Mouse (Mus musculus): ENCODE measurements at regions not wholly inside any gene's neighbourhood (a gene's known extent, or its start where the extent isn't known, plus 50 kb on each side); places are given as distances from the start of the nearest gene placed in this dataset.

GRCm38 (mm10) chr13:47298010-47298409 is 175.6 kb downstream of the Rnf144b start:
- H3K4me3 ChIP-seq = no peak overlapping the region
- no peak overlapping the region for H3K4me2 ChIP-seq (replicated peaks)
- no peak for ATAC-seq (ENCODE audit: low FRiP score, low read depth)
- H3K36me3 ChIP-seq = no peaks in the 10 kb centered on the region
- H3K27ac ChIP-seq (replicated peaks) = no peak overlapping the region
- H3K4me1 ChIP-seq = peaks cover 5% of the 10 kb centered on the region; the same call in 1 of the 2 replicates
- WGBS = 59% methylated on average over 11 of the region's 11 CpGs
- H3K27me3 ChIP-seq = no peaks in the 10 kb centered on the region
- no peaks in the 10 kb centered on the region for H3K9me3 ChIP-seq
- no peak overlapping the region for H3K9ac ChIP-seq (replicated peaks)

GRCm38 (mm10) chr13:47300486-47300885 is 178.0 kb downstream of the Rnf144b start:
- ATAC-seq (ENCODE audit: low FRiP score, low read depth) = no peak
- WGBS = 46% methylated on average over 2 of the region's 2 CpGs
- H3K27me3 ChIP-seq = no peaks in the 10 kb centered on the region

GRCm38 (mm10) chr13:47301070-47301469 is 178.6 kb downstream of the Rnf144b start:
- Histone ChIP-seq H3K9me3 (no peaks in the 10 kb centered on the region), H3K27ac (replicated peaks) (no peak overlapping the region), H3K27me3 (no peaks in the 10 kb centered on the region), H3K4me2 (replicated peaks) (no peak overlapping the region), H3K36me3 (no peaks in the 10 kb centered on the region), H3K4me1 (peaks cover 5% of the 10 kb centered on the region; the same call in 1 of the 2 replicates), H3K4me3 (no peak overlapping the region), H3K9ac (replicated peaks) (no peak overlapping the region)
- ATAC-seq (ENCODE audit: low FRiP score, low read depth) = no peak
- 67% methylated on average over 3 of the region's 3 CpGs for WGBS

More at GRCm38 (mm10) chr13:47300486-47300885, 178.0 kb downstream of the Rnf144b start:
- H3K4me3 ChIP-seq = no peak overlapping the region
- H3K4me2 ChIP-seq (replicated peaks) = no peak overlapping the region
- H3K9ac ChIP-seq (replicated peaks) = no peak overlapping the region
- H3K4me1 ChIP-seq = peaks cover 5% of the 10 kb centered on the region; the same call in 1 of the 2 replicates
- H3K36me3 ChIP-seq = no peaks in the 10 kb centered on the region
- H3K27ac ChIP-seq (replicated peaks) = no peak overlapping the region
- no peaks in the 10 kb centered on the region for H3K9me3 ChIP-seq

- WGBS = 92% methylated on average over 6 of the region's 6 CpGs
- no peak for ATAC-seq (ENCODE audit: low FRiP score, low read depth)
- no peak overlapping the region for H3K27ac ChIP-seq (replicated peaks)
Measured at GRCm38 (mm10) chr13:47309492-47309891, 187.0 kb downstream of the Rnf144b start.

GRCm38 (mm10) chr13:47310751-47311202 is 188.3 kb downstream of the Rnf144b start:
- Histone ChIP-seq H3K27ac (replicated peaks) (no peak overlapping the region), H3K4me2 (replicated peaks) (no peak overlapping the region), H3K4me1 (peaks cover 12% of the 10 kb centered on the region), H3K9me3 (no peaks in the 10 kb centered on the region), H3K9ac (replicated peaks) (no peak overlapping the region), H3K4me3 (no peak overlapping the region), H3K36me3 (no peaks in the 10 kb centered on the region), H3K27me3 (no peaks in the 10 kb centered on the region)
- ATAC-seq (ENCODE audit: low FRiP score, low read depth) = no peak
- 53% methylated on average over 7 of the region's 7 CpGs for WGBS

More at GRCm38 (mm10) chr13:47309492-47309891, 187.0 kb downstream of the Rnf144b start:
- Histone ChIP-seq H3K4me1 (peaks cover 12% of the 10 kb centered on the region), H3K36me3 (no peaks in the 10 kb centered on the region), H3K4me2 (replicated peaks) (no peak overlapping the region), H3K27me3 (no peaks in the 10 kb centered on the region), H3K4me3 (no peak overlapping the region), H3K9me3 (no peaks in the 10 kb centered on the region), H3K9ac (replicated peaks) (no peak overlapping the region)

- Histone ChIP-seq H3K27me3 (no peaks in the 10 kb centered on the region), H3K27ac (replicated peaks) (no peak overlapping the region), H3K36me3 (no peaks in the 10 kb centered on the region), H3K4me1 (no peaks in the 10 kb centered on the region), H3K4me2 (replicated peaks) (no peak overlapping the region), H3K9me3 (no peaks in the 10 kb centered on the region), H3K4me3 (no peak overlapping the region), H3K9ac (replicated peaks) (no peak overlapping the region)
- ATAC-seq (ENCODE audit: low FRiP score, low read depth) = no peak
- WGBS = 78% methylated on average over 8 of the region's 8 CpGs
Measured at GRCm38 (mm10) chr13:47319549-47319948, 197.1 kb downstream of the Rnf144b start.

GRCm38 (mm10) chr13:47321876-47322275 is 199.4 kb downstream of the Rnf144b start:
- no peak overlapping the region for H3K4me2 ChIP-seq (replicated peaks)

GRCm38 (mm10) chr13:47335996-47336684 is 213.7 kb downstream of the Rnf144b start:
- Histone ChIP-seq H3K27me3 (peaks cover 6% of the 10 kb centered on the region; the same call in 1 of the 2 replicates), H3K4me1 (0 out of 2 replicates have a peak, but pooled peaks cover 4% of the 10 kb centered on the region), H3K36me3 (no peaks in the 10 kb centered on the region), H3K27ac (replicated peaks) (no peak overlapping the region), H3K9me3 (no peaks in the 10 kb centered on the region), H3K9ac (replicated peaks) (no peak overlapping the region), H3K4me3 (no peak overlapping the region), H3K4me2 (replicated peaks) (no peak overlapping the region)
- WGBS = 74% methylated on average over 16 of the region's 16 CpGs
- no peak for ATAC-seq (ENCODE audit: low FRiP score, low read depth)

More at GRCm38 (mm10) chr13:47321876-47322275, 199.4 kb downstream of the Rnf144b start:
- Histone ChIP-seq H3K27me3 (no peaks in the 10 kb centered on the region), H3K9me3 (no peaks in the 10 kb centered on the region), H3K4me3 (no peak overlapping the region), H3K27ac (replicated peaks) (no peak overlapping the region), H3K9ac (replicated peaks) (no peak overlapping the region), H3K36me3 (no peaks in the 10 kb centered on the region), H3K4me1 (no peaks in the 10 kb centered on the region)
- ATAC-seq (ENCODE audit: low FRiP score, low read depth) = no peak
- WGBS = 60% methylated on average over 1 of the region's 1 CpGs

- H3K27me3 ChIP-seq = peaks cover 6% of the 10 kb centered on the region; the same call in 1 of the 2 replicates
- no peak overlapping the region for H3K27ac ChIP-seq (replicated peaks)
- no peaks in the 10 kb centered on the region for H3K9me3 ChIP-seq
- H3K36me3 ChIP-seq = no peaks in the 10 kb centered on the region
- no peak for ATAC-seq (ENCODE audit: low FRiP score, low read depth)
- H3K9ac ChIP-seq (replicated peaks) = no peak overlapping the region
- 82% methylated on average over 15 of the region's 15 CpGs for WGBS
- H3K4me1 ChIP-seq = 0 out of 2 replicates have a peak, but pooled peaks cover 4% of the 10 kb centered on the region
- H3K4me3 ChIP-seq = no peak overlapping the region
- no peak overlapping the region for H3K4me2 ChIP-seq (replicated peaks)
Measured at GRCm38 (mm10) chr13:47336865-47337441, 214.5 kb downstream of the Rnf144b start.

GRCm38 (mm10) chr13:47339411-47339810 is 217.0 kb downstream of the Rnf144b start:
- Histone ChIP-seq H3K36me3 (no peaks in the 10 kb centered on the region), H3K27me3 (peaks cover 6% of the 10 kb centered on the region; the same call in 1 of the 2 replicates), H3K4me2 (replicated peaks) (no peak overlapping the region), H3K4me1 (0 out of 2 replicates have a peak, but pooled peaks cover 4% of the 10 kb centered on the region), H3K9me3 (no peaks in the 10 kb centered on the region), H3K9ac (replicated peaks) (no peak overlapping the region), H3K4me3 (no peak overlapping the region), H3K27ac (replicated peaks) (no peak overlapping the region)
- WGBS = 80% methylated on average over 5 of the region's 5 CpGs
- no peak for ATAC-seq (ENCODE audit: low FRiP score, low read depth)

- Histone ChIP-seq H3K9ac (replicated peaks) (no peak overlapping the region), H3K4me2 (replicated peaks) (no peak overlapping the region), H3K36me3 (no peaks in the 10 kb centered on the region), H3K4me1 (0 out of 2 replicates have a peak, but pooled peaks cover 4% of the 10 kb centered on the region), H3K4me3 (no peak overlapping the region), H3K27ac (replicated peaks) (no peak overlapping the region), H3K9me3 (no peaks in the 10 kb centered on the region), H3K27me3 (peaks cover 11% of the 10 kb centered on the region)
- ATAC-seq (ENCODE audit: low FRiP score, low read depth) = no peak
- 97% methylated on average over 1 of the region's 1 CpGs for WGBS
Measured at GRCm38 (mm10) chr13:47342361-47342760, 219.9 kb downstream of the Rnf144b start.

GRCm38 (mm10) chr13:47345576-47345975 is 223.1 kb downstream of the Rnf144b start:
- no peak overlapping the region for H3K4me2 ChIP-seq (replicated peaks)
- H3K27ac ChIP-seq (replicated peaks) = no peak overlapping the region
- H3K9me3 ChIP-seq = no peaks in the 10 kb centered on the region
- peaks cover 6% of the 10 kb centered on the region; the same call in 1 of the 2 replicates for H3K4me1 ChIP-seq
- no peak for ATAC-seq (ENCODE audit: low FRiP score, low read depth)
- peaks cover 5% of the 10 kb centered on the region; the same call in 1 of the 2 replicates for H3K27me3 ChIP-seq
- 48% methylated on average over 9 of the region's 9 CpGs for WGBS
- no peak overlapping the region for H3K9ac ChIP-seq (replicated peaks)
- H3K36me3 ChIP-seq = no peaks in the 10 kb centered on the region
- H3K4me3 ChIP-seq = no peak overlapping the region

Measured in midbrain, embryonic 12.5 days (tissue).